Mouse (Mus musculus) hindbrain, postnatal 0 days (tissue): ENCODE measurements around the gene Erich3. TPM values are rescaled to one million over a fixed set of nuclear protein-coding genes. Genes with fewer than 3 reads are reported as not detected.

ENCODE experiments used
- ATAC-seq: fragments of 200-750 bp; cut with Nextera tagmentation; 2 replicates; pipeline ENCODE4 v1.8.0; 2017; ENCODE audit warnings: mild to moderate bottlenecking, moderate TSS enrichment, moderate library complexity
- DNase-seq: peaks from one replicate; pipeline ENCODE4 v3.0.0-alpha.2; 2015; ENCODE audit warnings: low spot score
- H3K27ac ChIP-seq: fragments of 300-500 bp; sonication (generic); 2 replicates; pipeline ENCODE4 v1.5.1; 2014; ENCODE audit warnings: mild to moderate bottlenecking
- H3K27me3 ChIP-seq: fragments of 300-500 bp; sonication (generic); 2 replicates; pipeline ENCODE4 v1.6.1; 2014; ENCODE audit warnings: low read length, mixed read lengths; ENCODE audit not compliant: insufficient read depth
- H3K36me3 ChIP-seq: fragments of 300-500 bp; sonication (generic); 2 replicates; pipeline ENCODE4 v1.6.1; 2014; ENCODE audit warnings: low read length, mixed read lengths; ENCODE audit not compliant: insufficient read depth
- H3K4me1 ChIP-seq: fragments of 300-500 bp; sonication (generic); 2 replicates; pipeline ENCODE4 v1.6.1; 2014; ENCODE audit warnings: antibody characterized with exemption, low read length, mixed read lengths; ENCODE audit not compliant: insufficient read depth
- H3K4me2 ChIP-seq: fragments of 300-500 bp; sonication (generic); 2 replicates; pipeline ENCODE4 v1.6.1; 2014; ENCODE audit warnings: low read depth, mild to moderate bottlenecking, low read length, moderate library complexity, mixed read lengths
- H3K4me3 ChIP-seq: fragments of 300-500 bp; sonication (generic); 2 replicates; pipeline ENCODE4 v1.5.1; 2014; ENCODE audit warnings: low read length
- H3K9ac ChIP-seq: fragments of 300-500 bp; sonication (generic); replicated peaks from 2 replicates; pipeline ENCODE4 v1.6.1; 2014; ENCODE audit warnings: mild to moderate bottlenecking, low read length, moderate library complexity, mixed read lengths
- H3K9me3 ChIP-seq: fragments of 300-500 bp; sonication (generic); 2 replicates; pipeline ENCODE4 v1.6.1; 2016; ENCODE audit warnings: low read length, mixed read lengths
- CTCF ChIP-seq: IDR thresholded peaks from 2 replicates; pipeline ENCODE4 v1.5.1; 2016; ENCODE audit warnings: antibody characterized with exemption, control low read depth, low read depth
- WGBS: fragments of 180-500 bp; shearing (Covaris S2); extraction: QIAGEN DNeasy Blood & Tissue Kit; methylation state at CpG from one replicate; pipeline ENCODE4 v1.1.7; 2014; 5-methylcytosine and 5-hydroxymethylcytosine counted together
- polyA plus RNA-seq: library from polyadenylated mRNA; unstranded; fragments of >200 nt; fragmentation: Nextera tagmentation; extraction: Ambion mirVana; gene quantifications from 2 replicates; pipeline ENCODE4 v1.2.1, GENCODE M21; 2015
- total RNA-seq: library from RNA; depleted of rRNA; stranded (reverse); fragments of >200 nt; gene quantifications from 2 replicates; pipeline ENCODE4 v1.2.3, GENCODE M21; 2014

Erich3 gene
- total and polyA plus RNA-seq, 2 experiments from 2014 or later, result 2.5 to 2.7 TPM

DNA sequence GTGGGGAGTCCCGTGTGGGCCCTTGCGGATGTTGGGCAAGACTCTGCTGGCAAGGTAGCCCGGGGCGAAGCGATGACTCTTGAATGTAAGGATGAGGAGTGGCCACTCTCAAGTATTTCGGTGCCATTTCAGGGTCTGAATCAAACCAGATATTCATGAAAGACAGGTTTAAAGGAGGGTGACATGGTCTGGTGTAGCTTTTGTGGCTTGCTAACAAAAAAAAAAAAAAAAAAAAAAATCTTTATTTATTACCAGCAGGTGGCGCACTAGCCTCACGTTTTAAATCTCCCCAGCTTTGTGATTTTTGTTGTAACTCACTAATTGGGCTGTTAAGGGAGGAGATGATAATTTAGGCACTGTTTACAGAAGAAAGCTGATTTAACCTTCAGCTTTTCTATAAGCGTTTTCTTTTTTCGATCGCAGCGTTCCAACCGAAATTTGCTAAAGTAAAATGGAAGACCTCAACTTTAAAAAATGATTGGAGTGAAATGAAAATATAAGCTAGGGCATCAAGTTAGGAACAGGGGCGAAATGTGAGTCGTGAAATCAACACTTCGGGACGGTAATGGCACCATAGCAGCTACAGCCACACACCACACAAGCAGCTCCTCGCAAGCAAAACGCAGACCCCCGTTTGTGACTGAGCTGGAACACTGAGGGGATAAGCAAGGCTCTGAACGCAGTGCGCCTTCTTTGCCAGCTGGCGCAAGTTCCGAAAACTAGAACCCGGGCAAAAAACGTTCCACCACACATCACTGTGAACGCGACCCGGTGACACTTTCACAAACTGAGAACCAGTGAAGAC lies 16.8 kb upstream of the Erich3 start:
- TF ChIP-seq CTCF, result peak; percentile 61
- H3K9me3 ChIP-seq, result no peaks in the 10 kb centered on the region
- 48% methylated on average over 29 of the region's 29 CpGs for WGBS
- DNase-seq (peak; percentile 75), ATAC-seq (0 out of 2 replicates have a peak, but pooled peaks have one; percentile 27)
- no peaks in the 10 kb centered on the region for H3K27me3 ChIP-seq
- no peaks in the 10 kb centered on the region for H3K36me3 ChIP-seq
- no peak overlapping the region for H3K27ac ChIP-seq
- peak overlapping the region; percentile 57 for H3K4me2 ChIP-seq
- no peaks in the 10 kb centered on the region for H3K4me1 ChIP-seq
- no peak overlapping the region for H3K9ac ChIP-seq
- peak overlapping the region; percentile 28 for H3K4me3 ChIP-seq

DNA sequence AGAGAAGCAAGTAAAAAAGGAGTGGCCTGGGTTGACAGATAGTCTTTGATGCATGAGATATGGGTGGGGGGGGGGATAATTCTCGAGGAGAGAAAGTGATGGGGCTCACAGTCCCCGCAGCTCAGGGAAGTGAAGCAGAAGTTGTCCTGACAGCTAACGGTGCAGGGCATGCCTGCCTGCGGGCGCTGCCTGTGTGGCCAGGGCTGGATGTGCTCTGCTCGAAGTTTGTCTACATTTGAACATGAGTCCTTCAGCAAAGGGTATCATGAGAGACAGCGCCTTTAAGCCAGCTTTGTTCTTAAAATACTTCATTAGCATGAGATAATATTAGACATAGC lies 16.2 kb upstream of the Erich3 start:
- ATAC-seq, result no peak

DNA sequence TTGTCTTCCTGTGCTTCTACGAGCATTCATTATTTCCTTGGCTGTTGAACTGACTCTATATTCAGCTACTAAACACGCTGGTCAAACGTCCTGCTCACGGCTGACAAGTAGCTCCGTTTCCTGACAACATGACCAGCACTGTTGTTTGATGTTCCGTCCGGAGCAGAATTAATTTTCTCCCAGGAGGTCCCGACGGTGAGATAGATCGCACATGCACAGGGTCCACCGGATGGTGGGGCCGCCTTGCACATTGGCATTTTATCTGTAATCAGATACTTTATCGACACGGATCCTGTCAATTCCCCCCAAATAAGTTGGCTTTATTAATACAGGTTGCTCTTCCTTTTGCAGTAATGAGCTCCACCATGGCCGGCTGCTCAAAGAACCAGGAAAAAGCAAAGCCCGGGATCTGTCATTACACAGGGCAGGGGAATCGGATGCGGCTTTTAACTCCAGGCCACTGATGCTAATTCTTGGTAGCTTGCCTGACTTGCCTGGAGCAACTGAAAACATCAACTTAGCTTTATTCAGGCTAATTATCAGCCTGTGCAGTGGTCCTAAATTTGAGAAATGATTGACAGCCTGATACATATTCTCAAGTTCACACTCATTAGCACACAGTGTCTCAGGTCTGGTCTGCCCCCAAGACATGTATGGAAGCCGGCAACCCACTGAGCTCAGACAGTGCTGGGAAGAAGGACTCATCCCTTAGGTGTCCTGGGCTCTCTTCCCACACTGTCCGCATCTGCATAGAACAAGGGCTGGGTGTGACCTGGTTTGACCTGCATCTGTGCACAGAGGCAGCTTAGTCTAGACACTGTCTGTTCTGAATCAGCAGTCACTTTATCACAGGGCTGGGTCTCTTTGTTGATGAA lies 14.0 kb upstream of the Erich3 start:
- Histone ChIP-seq H3K9me3 (no peaks in the 10 kb centered on the region), H3K4me2 (no peak overlapping the region), H3K9ac (no peak overlapping the region), H3K4me1 (no peaks in the 10 kb centered on the region), H3K36me3 (no peaks in the 10 kb centered on the region), H3K27ac (no peak overlapping the region), H3K27me3 (no peaks in the 10 kb centered on the region), H3K4me3 (no peak overlapping the region)
- no peak for TF ChIP-seq CTCF
- no peak for DNase-seq
- no peak for ATAC-seq
- WGBS, result 30% methylated on average over 20 of the region's 20 CpGs

More for the DNA sequence above, 16.2 kb upstream of the Erich3 start:
- WGBS, result 40% methylated on average over 7 of the region's 7 CpGs
- Histone ChIP-seq H3K36me3 (no peaks in the 10 kb centered on the region), H3K27me3 (no peaks in the 10 kb centered on the region), H3K9ac (no peak overlapping the region), H3K9me3 (no peaks in the 10 kb centered on the region), H3K4me1 (no peaks in the 10 kb centered on the region), H3K4me2 (peak overlapping the region; percentile 57), H3K27ac (no peak overlapping the region), H3K4me3 (peak overlapping the region; percentile 28)
- no peak for TF ChIP-seq CTCF
- no peak for DNase-seq

DNA sequence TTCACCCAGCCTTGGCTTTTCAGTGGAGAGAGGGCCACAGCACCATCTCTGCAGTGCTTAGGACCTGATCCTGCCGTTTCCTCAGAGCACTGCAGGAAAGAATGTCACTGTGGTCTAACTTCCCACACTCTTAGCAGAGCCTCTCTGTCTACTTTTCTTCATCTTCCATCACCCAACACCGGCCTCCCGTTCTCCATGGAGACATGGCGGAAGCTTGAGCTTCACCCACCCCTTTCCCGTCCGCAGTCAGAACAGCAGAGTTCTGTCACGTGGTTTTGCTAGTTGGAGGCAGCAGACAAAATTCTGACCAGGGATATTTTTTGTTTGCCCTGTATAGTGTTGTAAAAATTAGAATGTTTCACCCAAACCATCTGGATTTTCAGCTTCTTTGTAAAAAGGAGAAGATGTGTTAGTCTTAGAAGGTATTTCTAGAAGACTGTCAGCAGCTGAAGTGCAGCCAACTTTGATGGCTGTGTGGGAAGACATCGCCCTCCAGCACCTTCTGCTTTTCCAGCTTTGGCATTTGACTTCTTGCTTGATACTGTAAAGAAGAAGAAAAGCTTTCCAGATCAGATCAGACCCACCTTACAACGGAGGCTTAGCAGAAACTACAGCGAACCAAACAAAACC lies 12.4 kb upstream of the Erich3 start:
- Histone ChIP-seq H3K4me1 (no peaks in the 10 kb centered on the region), H3K36me3 (no peaks in the 10 kb centered on the region), H3K9ac (no peak overlapping the region), H3K27me3 (no peaks in the 10 kb centered on the region), H3K9me3 (no peaks in the 10 kb centered on the region), H3K4me3 (no peak overlapping the region), H3K4me2 (no peak overlapping the region), H3K27ac (no peak overlapping the region)
- ATAC-seq, result no peak
- DNase-seq, result no peak
- WGBS, result 77% methylated on average over 10 of the region's 10 CpGs
- TF ChIP-seq CTCF, result no peak

DNA sequence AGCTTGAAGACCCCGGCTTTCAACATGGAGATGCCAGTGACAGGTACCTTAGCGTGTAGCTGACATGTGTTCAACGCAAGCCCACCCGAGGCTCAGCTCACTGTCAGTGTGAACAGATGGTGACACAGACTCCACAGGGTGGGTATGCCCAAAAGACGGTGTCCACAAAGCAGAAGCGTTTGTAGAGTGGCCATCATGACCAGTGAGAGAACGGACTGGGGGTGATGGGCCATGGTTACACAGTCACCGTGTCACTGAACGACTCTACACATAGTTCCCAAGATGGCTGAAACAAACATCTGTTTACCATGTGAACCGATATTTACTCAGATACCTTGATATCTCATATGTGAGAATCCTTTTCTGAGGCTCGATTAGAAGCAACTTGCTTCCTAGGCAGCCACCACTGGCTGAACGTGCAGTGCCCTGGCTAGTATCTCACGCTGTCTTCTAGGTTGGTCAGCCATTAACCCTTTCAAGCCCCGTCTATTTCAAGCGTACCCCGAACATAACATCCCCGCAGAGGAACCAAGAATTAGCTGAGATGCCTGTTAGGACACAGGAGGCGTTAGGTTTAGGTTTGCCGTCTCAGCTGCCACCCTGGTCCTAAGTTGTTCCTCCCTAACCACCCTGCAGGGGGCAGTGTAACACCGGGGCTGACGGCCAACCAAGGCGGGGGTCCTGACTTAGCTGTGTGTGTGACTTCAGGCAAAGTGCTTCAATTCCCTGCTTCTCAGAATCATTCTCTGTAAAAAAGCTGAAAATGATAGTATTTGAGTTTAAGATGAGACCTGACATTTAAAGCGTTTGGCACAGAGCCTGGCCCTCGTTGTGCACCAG lies 10.9 kb upstream of the Erich3 start:
- Histone ChIP-seq H3K9me3 (no peaks in the 10 kb centered on the region), H3K27me3 (no peaks in the 10 kb centered on the region), H3K36me3 (no peaks in the 10 kb centered on the region), H3K9ac (no peak overlapping the region), H3K27ac (no peak overlapping the region), H3K4me3 (no peak overlapping the region), H3K4me1 (no peaks in the 10 kb centered on the region), H3K4me2 (peak overlapping the region; percentile 35)
- DNase-seq, result peak; percentile 88
- 40% methylated on average over 24 of the region's 24 CpGs for WGBS
- ATAC-seq, result peak; percentile 87
- peak; percentile 98 for TF ChIP-seq CTCF

DNA sequence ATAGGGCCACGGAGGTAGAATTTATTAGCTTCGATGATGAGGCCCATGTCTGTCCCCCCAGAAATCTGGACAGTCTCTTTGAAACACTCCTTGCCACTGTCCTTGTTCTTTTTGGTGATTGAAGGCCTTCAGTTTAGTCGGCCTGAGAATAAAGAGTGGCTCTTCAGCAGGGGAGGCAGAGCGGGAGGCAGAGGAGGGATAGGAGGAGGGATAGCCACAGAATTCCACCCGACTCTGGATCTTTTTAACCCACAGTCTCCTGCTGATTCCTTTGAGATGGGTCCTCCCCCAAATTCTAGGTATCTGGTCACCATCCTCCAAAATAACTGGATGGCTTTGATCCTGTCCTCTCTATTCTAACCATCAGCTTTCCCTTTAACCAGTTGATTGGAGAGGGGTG lies 10.2 kb upstream of the Erich3 start:
- no peak for TF ChIP-seq CTCF
- no peak overlapping the region for H3K27ac ChIP-seq
- H3K9me3 ChIP-seq, result no peaks in the 10 kb centered on the region
- H3K4me1 ChIP-seq, result no peaks in the 10 kb centered on the region
- no peaks in the 10 kb centered on the region for H3K27me3 ChIP-seq
- H3K4me3 ChIP-seq, result no peak overlapping the region
- no peaks in the 10 kb centered on the region for H3K36me3 ChIP-seq
- H3K9ac ChIP-seq, result no peak overlapping the region
- WGBS, result 36% methylated on average over 5 of the region's 5 CpGs
- DNase-seq (no peak), ATAC-seq (peak; percentile 21)
- peak overlapping the region; percentile 35; the same call in 1 of the 2 replicates for H3K4me2 ChIP-seq
